Mouse (Mus musculus) layer of hippocampus, postnatal 25 days (tissue): ENCODE measurements around the gene Cdh11. TPM values are rescaled to one million over a fixed set of nuclear protein-coding genes. Genes with fewer than 3 reads are reported as not detected.
"Not testable (repeated sequence)": the region's sequence is repeated elsewhere in the genome, so short reads cannot be mapped to it uniquely, and the experiment has no call there.

Source experiments
- DNase-seq, 2 experiments: peaks; one replicate each; pipeline ENCODE4 v3.0.0; 2022; ENCODE audit warnings: mixed read lengths in 2 of 2, low spot score in 1 of 2; ENCODE audit errors: extremely low spot score in 1 of 2
- microRNA-seq, 2 experiments: library from miRNA; unstranded; fragments of <30 nt; microRNA quantifications; one replicate each; pipeline ENCODE4 v1.2.0; 2021
- total RNA-seq, 2 experiments: library from RNA; stranded (reverse); gene quantifications; 2 replicates each; pipeline ENCODE4 v1.2.3; 2021

The Cdh11 gene
- total RNA-seq, 2 experiments from 2014 or later, result 80.6 to 89.3 TPM

- DNase-seq, result no peak
Observed at GRCm38 (mm10) chr8:102725496-102725895, 59.9 kb downstream of the Cdh11 start.

GRCm38 (mm10) chr8:102715956-102716355 is 69.5 kb downstream of the Cdh11 start:
- no peak for DNase-seq

DNA sequence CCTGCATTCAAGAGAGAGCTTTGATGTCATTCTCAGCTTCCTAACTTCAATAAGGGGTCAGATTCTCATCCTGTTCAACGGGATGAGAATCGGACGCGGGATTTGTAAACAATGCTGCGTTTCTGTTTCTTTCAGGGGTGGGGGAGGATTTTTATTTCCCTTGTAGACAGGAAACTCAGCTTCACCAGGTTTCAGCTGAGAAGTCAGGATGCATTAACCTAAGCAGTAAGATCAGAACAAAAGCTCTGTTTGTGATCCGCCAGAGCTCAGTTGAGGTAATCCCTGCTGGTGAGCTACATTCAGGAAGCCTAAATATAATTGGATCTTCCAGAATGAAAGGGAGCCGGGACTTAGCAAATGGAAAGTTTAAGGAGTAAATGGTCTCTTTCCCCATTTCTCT is 78.1 kb downstream of the Cdh11 start:
- DNase-seq, result no peak

DNA sequence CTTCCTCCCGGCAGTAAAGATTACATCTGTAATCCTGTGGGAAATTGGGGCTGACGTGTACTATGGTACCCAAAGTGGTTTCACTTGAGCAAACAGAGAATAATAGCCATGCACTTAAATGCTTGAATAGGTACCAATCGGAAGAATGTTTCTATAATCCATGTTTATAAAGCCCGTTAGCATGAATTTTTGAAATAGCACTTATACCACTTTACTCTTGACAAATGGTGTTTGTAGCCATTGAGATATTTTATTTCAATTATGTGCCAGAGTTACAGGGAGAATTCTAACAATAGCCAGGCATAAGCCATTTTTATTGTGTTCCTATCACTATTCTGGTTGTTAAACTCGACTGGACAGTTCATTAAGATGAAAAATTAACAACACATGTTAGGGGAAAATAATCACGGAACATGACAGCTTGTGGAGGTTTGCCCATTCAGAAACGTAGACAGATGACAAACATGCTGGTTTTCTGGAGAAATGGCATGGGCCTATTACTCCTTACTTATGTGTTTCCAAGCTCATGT is 80.0 kb downstream of the Cdh11 start:
- DNase-seq, result no peak

DNA sequence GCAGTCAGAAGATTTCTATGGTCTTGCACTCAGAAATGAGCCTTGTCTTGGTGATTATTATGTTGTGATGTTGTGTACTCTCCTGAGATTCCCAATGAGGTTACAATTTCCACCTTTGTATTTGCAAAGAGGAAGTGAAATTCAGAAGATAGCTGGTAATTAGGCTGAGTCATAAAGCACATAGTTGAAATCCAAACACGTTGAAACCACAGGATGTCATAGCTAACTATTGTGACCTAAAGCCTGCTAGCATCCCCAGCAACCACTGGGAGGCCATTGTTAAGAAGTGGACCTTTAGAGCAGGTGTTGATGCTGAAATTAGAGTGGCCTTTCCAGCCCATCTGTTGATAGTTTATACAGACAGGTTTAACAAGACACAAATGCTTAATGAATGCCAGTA is 85.2 kb downstream of the Cdh11 start:
- DNase-seq, result no peak

GRCm38 (mm10) chr8:102698232-102698837 is 87.1 kb downstream of the Cdh11 start:
- no peak for DNase-seq

DNA sequence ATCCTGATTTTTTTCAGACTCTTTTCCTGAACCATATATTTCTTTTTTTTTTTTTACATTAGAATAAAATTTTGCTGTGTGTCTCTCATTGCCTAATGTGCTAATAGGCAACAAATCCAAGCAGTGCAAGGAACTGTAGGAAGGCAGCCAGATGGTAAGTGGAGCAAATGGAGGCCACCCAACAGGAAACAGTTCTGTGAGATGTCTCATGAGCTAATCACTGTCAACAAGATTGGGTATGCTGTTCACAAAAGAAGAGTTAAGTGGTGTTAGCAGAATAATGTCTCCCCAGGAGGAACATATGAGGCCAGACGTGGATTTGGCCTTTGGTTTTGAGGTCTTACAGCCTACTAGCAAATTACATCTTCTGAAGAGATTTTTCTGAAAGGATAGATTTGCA is 92.0 kb downstream of the Cdh11 start:
- DNase-seq, result no peak

DNA sequence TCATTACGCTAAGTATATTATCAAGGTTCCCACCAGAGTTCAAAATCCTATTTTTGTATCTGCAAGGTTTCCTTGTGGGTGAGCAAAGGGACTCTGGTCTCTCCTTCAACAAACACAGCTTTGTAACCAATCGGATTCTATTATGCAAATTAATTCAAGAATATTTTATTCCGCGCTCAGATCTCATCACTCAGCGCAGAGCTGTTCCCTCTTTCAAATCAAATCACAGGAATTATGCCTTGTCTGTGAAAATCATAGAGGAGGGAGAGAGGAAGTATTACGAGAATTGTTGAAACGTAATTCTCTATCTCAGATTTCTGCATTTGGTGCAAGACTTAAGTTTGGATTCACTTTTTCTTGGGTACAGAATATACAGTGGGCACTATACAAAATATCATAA is 100.0 kb downstream of the Cdh11 start:
- DNase-seq, result not testable (repeated sequence)

- DNase-seq, result no peak
Observed at GRCm38 (mm10) chr8:102685023-102685422, 100.4 kb downstream of the Cdh11 start.

DNA sequence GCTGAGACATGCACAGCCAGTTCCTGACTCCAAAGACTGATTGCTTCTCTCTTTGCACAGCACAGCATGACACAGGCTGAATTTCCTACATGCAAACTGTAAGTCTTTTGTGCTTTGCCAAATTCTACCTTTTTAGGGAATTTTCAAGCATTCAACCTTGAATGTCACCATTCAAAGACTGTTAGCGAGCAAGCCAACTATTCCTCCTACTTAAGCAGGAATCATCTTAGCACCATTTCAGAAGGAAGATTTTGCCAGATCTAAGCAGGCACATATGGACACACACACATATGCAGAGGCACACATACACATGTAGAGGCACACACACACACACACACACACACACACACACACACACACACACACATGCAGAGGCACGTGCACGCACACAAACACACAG is 108.3 kb downstream of the Cdh11 start:
- DNase-seq, result no peak

GRCm38 (mm10) chr8:102664561-102664960 is 120.9 kb downstream of the Cdh11 start:
- DNase-seq, result not testable (repeated sequence)

DNA sequence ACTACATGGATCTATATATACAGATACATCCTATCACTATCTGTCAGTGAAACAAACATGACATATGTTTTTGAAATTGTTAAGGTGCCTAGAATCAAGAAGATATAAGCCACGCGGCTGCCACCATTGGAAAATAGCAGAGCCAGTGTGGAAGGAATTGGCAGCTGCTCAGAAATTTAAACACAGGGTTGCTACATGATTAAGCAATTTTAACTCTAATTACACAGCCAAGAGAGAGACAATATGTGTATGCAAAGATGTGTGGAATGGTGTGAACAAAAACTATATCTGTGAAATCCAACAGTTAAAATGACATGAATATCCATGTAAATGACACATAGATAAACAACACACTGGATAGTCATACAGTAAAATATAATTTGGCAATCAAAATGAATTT is 128.9 kb downstream of the Cdh11 start:
- DNase-seq, result no peak

DNA sequence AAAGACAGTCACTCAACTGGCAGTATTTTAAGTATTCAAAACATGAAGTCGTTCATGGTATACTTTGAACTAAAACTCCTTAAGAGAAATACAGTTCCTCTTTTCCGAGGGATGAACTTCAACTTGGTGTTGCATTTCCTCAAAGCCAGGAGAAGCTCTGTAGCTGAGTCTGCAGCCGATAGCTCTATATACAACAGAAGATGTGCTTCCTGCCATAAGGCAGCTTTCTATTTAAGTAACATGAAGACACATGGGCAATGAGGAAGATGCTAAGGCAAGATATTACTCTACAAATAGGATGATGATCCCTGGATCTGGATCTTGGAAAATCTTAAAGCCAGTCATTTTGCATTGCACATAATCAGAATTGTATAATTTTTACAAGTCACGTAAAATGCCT is 133.5 kb downstream of the Cdh11 start:
- DNase-seq, result no peak

- DNase-seq, result no peak
Observed at GRCm38 (mm10) chr8:102627151-102627550, 158.3 kb downstream of the Cdh11 start.

DNA sequence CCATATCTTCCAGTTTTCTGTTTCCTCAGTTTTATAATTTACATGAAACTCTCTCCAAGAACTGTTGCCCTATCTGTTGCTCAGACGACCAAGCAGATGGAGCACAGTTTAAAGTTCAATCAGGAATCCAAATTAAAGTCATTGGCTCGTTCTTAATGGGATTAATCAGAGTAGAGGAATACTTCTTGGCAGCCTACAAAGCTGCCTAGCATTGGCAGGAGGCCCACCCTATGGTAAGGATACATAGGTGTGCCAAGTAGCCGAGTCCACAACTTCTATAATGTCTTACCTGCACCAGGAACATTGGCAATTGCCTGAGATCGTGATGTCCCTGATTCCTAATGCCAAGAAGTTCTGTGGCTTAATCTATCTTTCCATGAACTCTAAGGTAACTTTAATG is 173.3 kb downstream of the Cdh11 start:
- no peak for DNase-seq

GRCm38 (mm10) chr8:102601327-102601726 is 184.1 kb downstream of the Cdh11 start:
- DNase-seq, result no peak

- no peak for DNase-seq
Observed at GRCm38 (mm10) chr8:102596523-102596922, 188.9 kb downstream of the Cdh11 start.

GRCm38 (mm10) chr8:102593899-102594298 is 191.5 kb downstream of the Cdh11 start:
- DNase-seq, result no peak

Small RNA genes lying within 50 kb of the gene (microRNA-seq; reads per million reads assigned to microRNA genes)
- 0 reads per million in 2 experiments for gene Gm26301
